Mouse (Mus musculus) small intestine, adult 2 months (tissue): ENCODE results near the gene Trappc3. TPM values are rescaled to one million over a fixed set of nuclear protein-coding genes. Genes with fewer than 3 reads are reported as not detected.

ENCODE experiments used
- H3K27ac ChIP-seq: fragments of 200-500 bp; 2 replicates; pipeline ENCODE4 v1.5.1; 2012; ENCODE audit warnings: low read depth, low read length, control low read depth, inconsistent platforms; ENCODE audit not compliant: insufficient read depth
- H3K27me3 ChIP-seq: fragments of 200-500 bp; 2 replicates; pipeline ENCODE4 v1.6.1; 2012; ENCODE audit warnings: mild to moderate bottlenecking, moderate library complexity, low read length, inconsistent platforms; ENCODE audit not compliant: control insufficient read depth, insufficient read depth
- H3K36me3 ChIP-seq: fragments of 200-500 bp; 2 replicates; pipeline ENCODE4 v1.6.1; 2012; ENCODE audit warnings: mild to moderate bottlenecking, low read length, control low read depth, inconsistent platforms; ENCODE audit not compliant: control insufficient read depth, insufficient read depth
- H3K4me1 ChIP-seq: fragments of 200-500 bp; 2 replicates; pipeline ENCODE4 v1.6.1; 2012; ENCODE audit warnings: low read length, inconsistent platforms, mixed read lengths; ENCODE audit not compliant: control insufficient read depth, insufficient read depth, insufficient read length
- H3K4me3 ChIP-seq: fragments of 200-500 bp; 2 replicates; pipeline ENCODE4 v1.5.1; 2012; ENCODE audit warnings: low read depth, mild to moderate bottlenecking, control low read depth, inconsistent platforms, low read length, moderate library complexity
- CTCF ChIP-seq: fragments of 200-500 bp; IDR thresholded peaks from 2 replicates; pipeline ENCODE4 v1.5.1; 2012; ENCODE audit warnings: low read depth, mild to moderate bottlenecking, control low read depth, inconsistent platforms, low read length, moderate library complexity, mixed read lengths; ENCODE audit not compliant: insufficient replicate concordance, insufficient read length; ENCODE audit errors: extremely low read depth
- POLR2A ChIP-seq: fragments of 200-500 bp; IDR thresholded peaks from 2 replicates; pipeline ENCODE4 v1.6.1; 2012; ENCODE audit warnings: low read depth, mild to moderate bottlenecking, control low read depth, inconsistent platforms, low read length, moderate library complexity
- WGBS: fragments of 180-500 bp; shearing (Covaris S2); methylation state at CpG from one replicate; pipeline ENCODE4 v1.1.7; 2018; 5-methylcytosine and 5-hydroxymethylcytosine counted together
- polyA plus RNA-seq: library from polyadenylated mRNA; depleted of rRNA; stranded (reverse); fragments of >200 nt; gene quantifications from 2 replicates; pipeline ENCODE4 v1.2.3, GENCODE M21; 2012

Gene Trappc3
- polyA plus RNA-seq, 1 experiment: 21.4 TPM

- 17% methylated on average over 26 of the region's 26 CpGs for WGBS
- H3K36me3 ChIP-seq: no peaks in the 10 kb centered on the region
- peaks cover 23% of the 10 kb centered on the region for H3K4me1 ChIP-seq
- H3K27ac ChIP-seq: peak overlapping the region; percentile 81; the same call in 1 of the 2 replicates
- H3K4me3 ChIP-seq: peak overlapping the region; percentile 88
- TF ChIP-seq CTCF (no peak), POLR2A (peak; percentile 34; the same call in 1 of the 2 replicates)
- H3K27me3 ChIP-seq: no peaks in the 10 kb centered on the region
Observed at GRCm38 (mm10) chr4:126256967-126257881, 4.9 kb upstream of the Trappc3 start.

- TF ChIP-seq CTCF (no peak), POLR2A (no peak)
- Histone ChIP-seq H3K27ac (peak overlapping the region; percentile 55), H3K36me3 (no peaks in the 10 kb centered on the region), H3K4me1 (peaks cover 21% of the 10 kb centered on the region), H3K27me3 (no peaks in the 10 kb centered on the region), H3K4me3 (no peak overlapping the region)
- whole genome bisulfite sequencing: 43% methylated on average over 3 of the region's 3 CpGs
Observed at GRCm38 (mm10) chr4:126259063-126259462, 3.1 kb upstream of the Trappc3 start.

GRCm38 (mm10) chr4:126259523-126260160, 2.5 kb upstream of the Trappc3 start:
- Histone ChIP-seq H3K4me3 (peak overlapping the region; percentile 26), H3K4me1 (peaks cover 18% of the 10 kb centered on the region), H3K36me3 (no peaks in the 10 kb centered on the region), H3K27me3 (no peaks in the 10 kb centered on the region), H3K27ac (peak overlapping the region; percentile 81)
- no peak for TF ChIP-seq CTCF
- no peak for TF ChIP-seq POLR2A
- 13% methylated on average over 15 of the region's 15 CpGs for WGBS

- Histone ChIP-seq H3K36me3 (no peaks in the 10 kb centered on the region), H3K4me1 (peaks cover 16% of the 10 kb centered on the region), H3K4me3 (peak overlapping the region; percentile 19; the same call in 1 of the 2 replicates), H3K27ac (peak overlapping the region; percentile 81), H3K27me3 (no peaks in the 10 kb centered on the region)
- TF ChIP-seq CTCF (no peak), POLR2A (peak; percentile 28; the same call in 1 of the 2 replicates)
- 12% methylated on average over 10 of the region's 10 CpGs for WGBS
Observed at GRCm38 (mm10) chr4:126260520-126261201, 1.5 kb upstream of the Trappc3 start.

GRCm38 (mm10) chr4:126261266-126261665, 859 bp upstream of the Trappc3 start:
- Histone ChIP-seq H3K4me1 (peaks cover 15% of the 10 kb centered on the region), H3K4me3 (no peak overlapping the region), H3K27me3 (no peaks in the 10 kb centered on the region), H3K27ac (peak overlapping the region; percentile 81), H3K36me3 (no peaks in the 10 kb centered on the region)
- WGBS: 55% methylated on average over 6 of the region's 6 CpGs
- TF ChIP-seq CTCF: no peak
- TF ChIP-seq POLR2A: no peak

GRCm38 (mm10) chr4:126261675-126262074, 450 bp upstream of the Trappc3 start:
- H3K27ac ChIP-seq: peak overlapping the region; percentile 81

DNA sequence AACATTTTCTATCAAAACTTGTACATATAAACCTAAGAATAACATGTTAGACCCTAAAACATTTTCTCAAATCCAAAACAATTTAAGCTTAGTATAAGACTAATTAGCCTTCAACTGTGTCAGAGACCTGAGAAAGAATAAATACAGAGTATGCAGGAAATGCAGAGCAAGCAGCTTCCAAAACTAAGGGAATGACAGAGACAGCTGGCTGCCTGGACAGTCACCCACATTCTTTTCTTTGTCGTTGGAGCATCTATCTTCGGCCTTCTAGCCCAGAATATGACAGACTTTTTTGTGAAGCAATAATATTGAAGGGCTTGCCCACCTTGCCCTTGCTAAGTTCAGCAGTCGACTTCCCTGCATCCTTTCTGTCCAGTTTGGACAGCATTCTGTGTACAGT, 7.2 kb downstream of the Trappc3 start:
- Histone ChIP-seq H3K4me3 (no peak overlapping the region), H3K36me3 (peaks cover 15% of the 10 kb centered on the region), H3K27me3 (no peaks in the 10 kb centered on the region), H3K4me1 (no peaks in the 10 kb centered on the region), H3K27ac (no peak overlapping the region)
- WGBS: 75% methylated on average over 3 of the region's 3 CpGs
- TF ChIP-seq CTCF (no peak), POLR2A (no peak)

More at GRCm38 (mm10) chr4:126261675-126262074, 450 bp upstream of the Trappc3 start:
- H3K36me3 ChIP-seq: no peaks in the 10 kb centered on the region
- H3K27me3 ChIP-seq: no peaks in the 10 kb centered on the region
- TF ChIP-seq POLR2A: no peak
- TF ChIP-seq CTCF: no peak
- no peak overlapping the region for H3K4me3 ChIP-seq
- H3K4me1 ChIP-seq: peaks cover 15% of the 10 kb centered on the region
- 31% methylated on average over 7 of the region's 7 CpGs for WGBS
